Mouse (Mus musculus): ENCODE data around the gene Mrvi1.

DNA sequence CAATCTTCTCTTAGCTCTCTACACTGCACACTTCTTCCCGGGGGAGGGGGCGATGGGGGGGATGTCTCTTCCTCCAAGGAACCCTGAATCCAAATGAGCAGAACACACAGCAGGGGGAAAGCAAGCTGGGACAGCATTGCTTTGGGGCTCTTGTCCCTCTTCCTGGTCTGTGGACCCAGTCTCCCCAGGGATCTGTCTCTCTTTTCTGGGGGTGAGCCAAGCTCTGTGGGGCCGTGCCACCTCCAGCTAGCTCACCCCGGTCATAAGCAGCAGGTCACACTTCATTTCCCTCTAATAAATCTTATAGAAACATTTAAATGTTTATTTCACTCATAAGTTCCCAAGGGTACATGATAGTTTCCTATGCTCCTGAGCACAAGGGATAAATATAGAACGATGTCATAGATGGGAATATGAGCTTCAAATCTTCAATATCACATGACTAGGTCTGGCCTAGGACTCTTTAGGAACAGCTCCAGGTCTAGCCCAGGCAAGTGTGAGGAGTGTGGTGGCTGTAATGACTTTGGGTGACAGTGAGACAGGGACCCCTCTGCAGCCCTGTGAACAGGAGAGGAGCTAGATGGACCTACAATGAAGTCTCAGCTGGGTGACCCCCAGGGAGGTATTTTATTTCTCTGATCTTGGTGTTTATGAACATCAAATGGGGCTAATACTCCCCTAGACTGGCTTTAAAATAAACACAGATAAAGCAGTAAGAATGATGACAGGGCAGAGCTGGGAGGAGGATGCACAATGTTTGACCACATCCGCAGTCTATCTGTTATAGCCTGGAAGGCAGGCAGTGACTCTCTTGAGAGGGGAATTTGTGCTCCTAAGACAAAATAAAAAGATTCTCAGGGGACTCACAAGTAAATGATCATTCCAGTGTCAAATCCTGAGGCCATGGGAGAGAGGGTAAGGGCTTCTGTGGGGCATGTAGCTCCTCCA, 46.2 kb downstream of the Mrvi1 start:
- TF ChIP-seq POLR2A (IDR thresholded peaks at IDR 0.05; ENCODE audit: insufficient read length, low read depth) (no peak), POLR2AphosphoS2 (IDR thresholded peaks at IDR 0.05; ENCODE audit: insufficient read length, low read depth) (no peak), CEBPB (IDR thresholded peaks at IDR 0.05; ENCODE audit: insufficient read depth, poor library complexity, severe bottlenecking) (no peak), MYOG (IDR thresholded peaks at IDR 0.05; ENCODE audit: control insufficient read depth in 1 of 3, insufficient read depth in 1 of 3, insufficient read length in 2 of 3, low read depth in 2 of 3) (no peak), MYOD1 (IDR thresholded peaks at IDR 0.05; ENCODE audit: control insufficient read depth in 1 of 3, insufficient read length in 2 of 3, low read depth in 2 of 3) (no peak), MAX (IDR thresholded peaks at IDR 0.05; ENCODE audit: low read depth) (no peak), SRF (IDR thresholded peaks at IDR 0.05; ENCODE audit: control insufficient read depth, insufficient read length, low read depth) (no peak), TCF12 (IDR thresholded peaks at IDR 0.05; ENCODE audit: insufficient read depth, poor library complexity, severe bottlenecking) (no peak), USF1 (IDR thresholded peaks at IDR 0.05; ENCODE audit: low read depth) (no peak), E2F4 (IDR thresholded peaks at IDR 0.05; ENCODE audit: insufficient read depth) (no peak), TCF3 (IDR thresholded peaks at IDR 0.05; ENCODE audit: insufficient read length, low read depth) (no peak), REST (IDR thresholded peaks at IDR 0.05; ENCODE audit: insufficient read depth, insufficient read length) (no peak)
